Mouse (Mus musculus) kidney, embryonic 15.5 days (tissue): ENCODE results near the gene Gm45623. TPM values are rescaled to one million over a fixed set of nuclear protein-coding genes. Genes with fewer than 3 reads are reported as not detected.

ENCODE experiments used
- ATAC-seq: fragments of 200-750 bp; cut with Nextera tagmentation; replicated peaks from 2 replicates; pipeline ENCODE4 v1.8.0; 2017; ENCODE audit warnings: moderate TSS enrichment; ENCODE audit not compliant: low FRiP score
- H3K27ac ChIP-seq: fragments of 300-500 bp; sonication (generic); 2 replicates; pipeline ENCODE4 v1.5.1; 2015; ENCODE audit warnings: mild to moderate bottlenecking, inconsistent platforms
- H3K27me3 ChIP-seq: fragments of 300-500 bp; sonication (generic); 2 replicates; pipeline ENCODE4 v1.6.1; 2015; ENCODE audit warnings: inconsistent platforms
- H3K36me3 ChIP-seq: fragments of 300-500 bp; sonication (generic); 2 replicates; pipeline ENCODE4 v1.6.1; 2015; ENCODE audit warnings: inconsistent platforms
- H3K4me1 ChIP-seq: fragments of 300-500 bp; sonication (generic); 2 replicates; pipeline ENCODE4 v1.6.1; 2015; ENCODE audit warnings: inconsistent platforms
- H3K4me2 ChIP-seq: fragments of 300-500 bp; sonication (generic); 2 replicates; pipeline ENCODE4 v1.6.1; 2015; ENCODE audit warnings: moderate library complexity, mild to moderate bottlenecking, inconsistent platforms
- H3K4me3 ChIP-seq: fragments of 300-500 bp; sonication (generic); replicated peaks from 2 replicates; pipeline ENCODE4 v1.5.1; 2015; ENCODE audit warnings: mild to moderate bottlenecking, inconsistent platforms
- H3K9ac ChIP-seq: fragments of 300-500 bp; sonication (generic); 2 replicates; pipeline ENCODE4 v1.6.1; 2015; ENCODE audit warnings: mild to moderate bottlenecking, inconsistent platforms
- H3K9me3 ChIP-seq: fragments of 300-500 bp; sonication (generic); replicated peaks from 2 replicates; pipeline ENCODE4 v1.6.1; 2016; ENCODE audit warnings: inconsistent platforms
- WGBS: fragments of 180-500 bp; shearing (Covaris S2); methylation state at CpG from one replicate; pipeline ENCODE4 v1.1.7; 2015; ENCODE audit warnings: mixed read lengths; 5-methylcytosine and 5-hydroxymethylcytosine counted together
- polyA plus RNA-seq: library from polyadenylated mRNA; unstranded; fragments of >200 nt; fragmentation: Nextera tagmentation; extraction: Ambion mirVana; gene quantifications from 2 replicates; pipeline ENCODE4 v1.2.1, GENCODE M21; 2015

Gm45623 gene
- polyA plus RNA-seq, 1 experiment from 2014 or later = not detected

DNA sequence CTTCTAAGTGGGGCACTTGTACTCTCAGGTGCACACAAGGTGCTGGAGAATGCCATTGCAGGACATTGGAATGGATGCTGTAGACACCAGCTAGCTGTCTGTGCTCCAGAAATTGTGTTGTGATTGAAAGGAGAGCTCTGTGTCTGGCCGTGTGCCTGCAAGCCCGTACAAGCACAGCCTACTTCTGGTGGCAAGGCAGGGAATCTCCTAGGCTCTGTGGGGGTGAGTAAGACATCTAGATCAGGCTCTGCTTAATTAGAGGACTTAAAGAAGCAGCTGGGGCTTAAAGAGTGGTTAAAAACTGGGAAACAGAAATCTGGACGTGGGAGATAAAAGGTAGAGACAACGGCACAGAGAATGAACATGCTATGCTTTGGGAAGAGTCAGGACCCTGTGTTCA is 46.0 kb downstream of the Gm45623 start:
- H3K9ac ChIP-seq = no peak overlapping the region
- H3K4me1 ChIP-seq = peaks cover 52% of the 10 kb centered on the region
- no peaks in the 10 kb centered on the region for H3K9me3 ChIP-seq
- ATAC-seq = no peak
- no peak overlapping the region for H3K4me3 ChIP-seq
- 76% methylated on average over 4 of the region's 4 CpGs for WGBS
- peaks cover 40% of the 10 kb centered on the region for H3K36me3 ChIP-seq
- H3K4me2 ChIP-seq = no peak overlapping the region
- no peaks in the 10 kb centered on the region for H3K27me3 ChIP-seq
- H3K27ac ChIP-seq = no peak overlapping the region

DNA sequence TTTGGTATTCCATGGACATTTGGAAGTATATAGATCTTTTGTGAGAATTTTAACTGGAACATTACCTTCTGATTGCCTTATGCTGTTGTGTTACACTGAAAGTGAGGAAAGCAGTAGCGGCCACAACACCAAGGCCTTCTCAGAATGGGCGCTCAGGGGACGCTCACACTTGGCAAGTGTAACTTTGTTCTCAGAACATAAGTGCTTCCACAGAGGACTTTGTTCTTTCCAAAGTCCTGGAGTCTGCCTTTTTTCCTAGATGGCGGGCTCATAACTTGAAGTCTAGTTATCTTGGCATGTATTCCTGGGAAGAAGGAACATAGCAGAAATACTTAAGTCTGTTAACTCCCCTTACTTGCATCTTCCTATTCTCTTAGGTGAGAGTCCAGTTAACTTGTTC is 46.5 kb downstream of the Gm45623 start:
- 89% methylated on average over 4 of the region's 4 CpGs for WGBS
- Histone ChIP-seq H3K9ac (no peak overlapping the region), H3K4me3 (no peak overlapping the region), H3K4me1 (peaks cover 57% of the 10 kb centered on the region), H3K27ac (no peak overlapping the region), H3K4me2 (no peak overlapping the region), H3K9me3 (no peaks in the 10 kb centered on the region), H3K27me3 (no peaks in the 10 kb centered on the region), H3K36me3 (peaks cover 35% of the 10 kb centered on the region)
- no peak for ATAC-seq

DNA sequence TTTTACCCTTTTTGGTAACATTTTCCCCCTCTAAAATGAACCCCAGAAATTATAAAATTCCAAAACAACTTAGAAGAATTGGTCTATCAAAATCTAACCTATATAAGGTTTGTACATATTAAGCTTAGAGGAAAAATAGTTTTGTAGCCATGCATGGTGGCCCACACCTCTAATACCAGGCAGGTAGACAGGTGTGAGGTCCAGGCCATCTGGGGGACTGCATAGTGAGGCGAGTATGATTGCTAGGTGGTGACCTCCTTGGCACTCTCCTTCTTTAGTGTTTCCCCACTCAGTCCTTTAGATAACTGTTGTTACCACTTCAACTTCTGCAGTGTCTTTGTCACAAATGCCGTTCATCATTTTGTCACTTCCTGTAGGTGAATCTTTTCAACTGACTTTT is 49.0 kb downstream of the Gm45623 start:
- 56% methylated on average over 2 of the region's 2 CpGs for WGBS

DNA sequence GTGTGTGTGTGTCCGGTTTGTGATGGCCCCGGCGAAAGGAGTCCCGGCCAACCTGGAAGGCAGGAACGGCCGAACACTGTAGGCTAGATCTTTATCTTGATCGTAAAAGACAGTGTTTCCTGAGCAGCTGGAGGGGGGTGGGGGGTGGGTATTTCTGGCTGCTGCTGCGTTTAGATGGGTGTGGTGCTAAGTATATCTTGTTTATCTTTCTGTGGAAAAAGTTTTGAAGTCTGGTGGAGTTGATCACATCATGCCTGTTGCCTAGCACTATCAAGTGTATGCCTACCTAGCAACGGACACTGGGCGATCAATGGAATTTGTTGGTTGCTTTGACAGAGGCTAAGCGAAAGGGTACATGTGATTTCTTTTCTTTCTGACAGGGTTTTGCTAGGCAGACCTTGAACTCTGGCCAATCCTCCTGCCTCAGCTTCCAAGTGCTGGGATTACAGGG is 49.7 kb downstream of the Gm45623 start:
- peak overlapping the region; percentile 71 for H3K4me2 ChIP-seq
- peaks cover 55% of the 10 kb centered on the region for H3K4me1 ChIP-seq
- H3K27ac ChIP-seq = peak overlapping the region; percentile 100
- H3K9me3 ChIP-seq = no peaks in the 10 kb centered on the region
- under 1% methylated on average over 11 of the region's 11 CpGs for WGBS
- peak; percentile 60 for ATAC-seq
- H3K27me3 ChIP-seq = no peaks in the 10 kb centered on the region
- peak overlapping the region; percentile 98 for H3K9ac ChIP-seq
- H3K36me3 ChIP-seq = peaks cover 23% of the 10 kb centered on the region
- H3K4me3 ChIP-seq = peak overlapping the region; percentile 83

More for the DNA sequence above, 49.0 kb downstream of the Gm45623 start:
- no peaks in the 10 kb centered on the region for H3K9me3 ChIP-seq
- no peak overlapping the region for H3K9ac ChIP-seq
- peak overlapping the region; percentile 83 for H3K4me3 ChIP-seq
- no peak for ATAC-seq
- peaks cover 57% of the 10 kb centered on the region for H3K4me1 ChIP-seq
- no peaks in the 10 kb centered on the region for H3K27me3 ChIP-seq
- H3K27ac ChIP-seq = peak overlapping the region; percentile 100; the same call in 1 of the 2 replicates
- peaks cover 30% of the 10 kb centered on the region for H3K36me3 ChIP-seq
- peak overlapping the region; percentile 71 for H3K4me2 ChIP-seq

DNA sequence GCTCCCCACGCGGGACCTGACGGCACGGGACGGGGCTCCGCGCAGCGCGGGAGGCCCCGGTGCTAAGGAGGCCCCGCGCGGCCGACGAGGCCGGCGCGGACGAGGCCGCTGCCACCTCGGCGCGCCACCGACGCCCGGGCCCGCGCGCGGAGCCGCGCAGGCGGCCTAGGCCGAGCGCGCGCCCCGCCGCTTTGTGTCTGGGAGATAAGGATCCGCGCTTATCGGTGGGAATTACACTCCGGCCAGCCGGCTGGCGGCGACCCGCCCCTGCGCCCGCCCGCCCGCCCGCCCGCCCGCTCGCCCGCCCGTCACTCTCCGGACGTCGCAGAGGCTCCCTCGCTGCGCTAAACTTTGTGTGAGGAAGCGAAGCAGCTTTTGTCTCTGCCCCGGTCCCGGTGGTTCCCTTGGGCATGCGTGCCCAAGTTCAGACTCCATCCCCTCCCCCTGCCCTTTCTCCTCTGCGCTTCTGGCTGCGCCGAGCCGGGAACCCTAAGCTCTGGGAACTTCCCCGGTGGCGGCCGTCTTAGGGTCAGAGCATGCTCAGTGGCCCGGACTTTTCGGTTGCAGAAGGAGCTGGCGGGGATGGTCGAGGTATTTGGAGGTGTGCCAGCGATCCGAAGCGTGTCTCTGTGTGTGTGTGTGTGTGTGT is 50.3 kb downstream of the Gm45623 start:
- Histone ChIP-seq H3K36me3 (peaks cover 22% of the 10 kb centered on the region), H3K4me3 (peak overlapping the region; percentile 83), H3K4me2 (peak overlapping the region; percentile 71), H3K27me3 (no peaks in the 10 kb centered on the region), H3K9me3 (no peaks in the 10 kb centered on the region), H3K27ac (peak overlapping the region; percentile 100), H3K9ac (peak overlapping the region; percentile 98), H3K4me1 (peaks cover 61% of the 10 kb centered on the region)
- ATAC-seq = peak; percentile 81
- WGBS = under 1% methylated on average over 73 of the region's 80 CpGs

DNA sequence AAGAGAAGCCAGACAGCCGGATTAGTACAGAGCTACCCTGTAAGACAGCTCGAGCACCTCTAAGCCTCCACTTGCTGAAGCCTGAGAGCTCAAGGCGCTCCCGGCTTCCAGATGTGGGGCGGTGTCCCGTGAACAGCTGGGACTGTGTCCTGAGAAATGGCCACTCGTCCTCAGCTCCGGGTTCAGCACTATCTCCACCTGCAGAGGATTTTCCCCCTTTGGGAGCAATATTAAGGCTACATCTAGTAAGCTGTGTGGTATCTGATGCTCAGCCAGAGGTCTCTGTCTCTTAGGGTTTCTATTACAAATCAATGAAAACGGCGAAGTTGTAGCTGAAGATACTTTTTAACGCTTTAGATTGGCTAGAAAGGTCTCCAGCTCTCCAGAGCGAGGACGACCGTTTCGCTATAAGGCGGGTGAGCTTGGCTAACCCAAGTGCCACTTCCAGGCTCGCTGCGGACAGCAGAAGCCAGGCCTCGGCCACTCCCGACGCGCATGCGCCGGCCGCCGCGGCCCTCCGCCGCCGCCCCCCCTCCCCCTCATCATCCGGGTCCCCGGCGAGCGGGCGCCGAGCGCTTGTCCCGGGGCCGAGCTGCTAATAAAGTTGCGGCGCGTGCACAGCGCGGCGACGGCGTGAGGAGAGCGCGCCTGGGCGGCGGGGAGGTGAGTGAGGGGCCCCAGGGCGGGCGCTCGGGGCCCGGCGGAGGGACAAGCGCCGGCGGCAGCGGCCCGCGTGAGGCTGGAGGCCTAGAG is 51.0 kb downstream of the Gm45623 start, which contains the start of gene Smad5:
Smad5 (plus strand) TSS at position 542 of the 753 bp plus-strand sequence.
- H3K4me2 ChIP-seq = peak within 1 kb of the TSS; percentile 71
- WGBS = 2% methylated on average over 61 of the region's 62 CpGs

More for the DNA sequence above, 51.0 kb downstream of the Gm45623 start, which contains the start of gene Smad5:
- Histone ChIP-seq H3K4me3 (peak within 1 kb of the TSS; percentile 83), H3K4me1 (peaks cover 64% of the 10 kb centered on the region), H3K36me3 (peaks cover 19% of the 10 kb centered on the region), H3K9ac (peak within 1 kb of the TSS; percentile 98), H3K27ac (peak within 1 kb of the TSS; percentile 100), H3K9me3 (no peaks in the 10 kb centered on the region), H3K27me3 (no peaks in the 10 kb centered on the region)
- peak; percentile 84 for ATAC-seq

Other genes with a start within 250 kb of the Gm45623 start
- gene Fbxl21, start 231.4 kb downstream of the Gm45623 start, polyA plus RNA-seq = 2.1 and 2.9 TPM in 2 replicates
- gene Lect2, start 205.3 kb downstream of the Gm45623 start, polyA plus RNA-seq = 1.8 and 2.5 TPM in 2 replicates
- gene Tgfbi, start 144.3 kb downstream of the Gm45623 start, polyA plus RNA-seq = 121 and 135 TPM in 2 replicates
- 33.3 and 34.6 TPM in 2 replicates for gene Smad5, start 50.8 kb downstream of the Gm45623 start, polyA plus RNA-seq
- 0.10 and 0.29 TPM in 2 replicates for gene Trpc7, start 142.2 kb upstream of the Gm45623 start, polyA plus RNA-seq